Mouse (Mus musculus): ENCODE results near the gene Ccl21b.
"Not testable (repeated sequence)": the region's sequence is repeated elsewhere in the genome, so short reads cannot be mapped to it uniquely, and the experiment has no call there.

The Ccl21b gene

GRCm38 (mm10) chr4:42255467-42255866, at the start of gene Ccl21b:
Gene Ccl21b, plus strand, starts transcription at chr4:42255767.
- DNase-seq (ENCODE audit: low read depth): not testable (repeated sequence)

- not testable (repeated sequence) for DNase-seq (ENCODE audit: low read depth)
These were observed 15.2 kb upstream of the Ccl21b start, which contains the start of gene Gm10600 for GRCm38 (mm10) chr4:42240339-42240738. Gene Gm10600, plus strand, starts transcription at chr4:42240639.

GRCm38 (mm10) chr4:42293967-42294366, 38.4 kb downstream of the Ccl21b start, which contains the start of gene Gm21953:
Gene Gm21953, plus strand, starts transcription at chr4:42294267.
- not testable (repeated sequence) for DNase-seq (ENCODE audit: low read depth)

Measured in naive thymus-derived CD4-positive, alpha-beta T cell, adult 2 months (primary cell).